In the genomic region with DNA sequence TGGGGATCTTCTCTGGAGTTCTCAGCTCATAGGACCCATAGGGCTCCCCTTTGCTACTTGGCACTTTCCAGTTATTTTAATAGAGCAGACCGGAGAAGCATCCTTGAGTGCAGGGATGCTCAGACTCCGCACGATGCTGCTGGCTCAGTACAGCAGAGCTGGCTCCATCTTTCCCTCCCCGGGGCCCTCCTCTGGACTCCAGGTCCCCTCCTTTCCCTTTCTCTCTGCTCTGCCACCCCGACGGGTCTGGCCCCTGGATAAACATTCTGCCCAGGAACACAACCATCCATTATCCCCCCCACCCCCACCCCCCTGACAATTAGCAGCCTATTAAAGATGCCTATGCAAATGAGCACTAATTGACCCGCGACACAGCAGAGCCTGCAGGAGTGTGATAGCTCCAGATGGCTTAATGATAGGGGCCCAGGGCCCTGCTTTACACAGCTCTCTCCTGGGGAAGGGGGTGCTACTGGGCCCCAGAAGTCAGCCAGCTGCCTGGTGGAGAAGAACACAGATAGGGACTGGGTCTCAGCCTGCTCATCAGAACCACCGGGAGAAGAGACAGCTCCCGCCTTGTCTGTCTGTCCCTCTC, we compare ENCODE assay signal across 14 mouse cellular contexts. TPM values are rescaled to one million over a fixed set of nuclear protein-coding genes. Genes with fewer than 3 reads are reported as not detected.
DNase-seq lines count a peak whose midpoint lies in the region; ATAC-seq and TF ChIP-seq lines count a peak whose summit lies in the region.
"Had no signal": no experiment of that assay in that cellular context is flagged by ENCODE, and none has a peak within 500 bp of the region (broad histone marks: within the 10 kb centered on the region; RNA-seq: fewer than 3 reads in every experiment).

No protein-coding gene starts in this region.

- no peak overlapping the region for H3K4me3 ChIP-seq in liver, postnatal 0 days (ENCODE audit: low read depth, low read length)
- no peak overlapping the region for H3K4me3 ChIP-seq in forebrain, postnatal 0 days (ENCODE audit: low read depth, low read length)
- no peak overlapping the region for H3K4me3 ChIP-seq in liver, embryonic 14.5 days (ENCODE audit: insufficient read depth in 1 of 2, low read depth in 2 of 2, low read length in 2 of 2)
- no peak overlapping the region for H3K4me3 ChIP-seq in olfactory bulb, adult 2 months (ENCODE audit: insufficient read depth, low read depth, low read length)
- H3K4me3 ChIP-seq: erythroblast, embryonic 14.5 days had no signal

- no peak for TF ChIP-seq EP300 in liver, postnatal 0 days (IDR thresholded peaks at IDR 0.05; ENCODE audit: low read depth)
- peak; percentile 24; the same call in 1 of the 2 replicates for TF ChIP-seq EP300 in liver, embryonic 14.5 days (IDR thresholded peaks at IDR 0.05; ENCODE audit: low read depth)

- 20% methylated on average over 10 of the region's 10 CpGs for WGBS in liver, postnatal 0 days (ENCODE audit: insufficient replicate concordance)
- 13% methylated on average over 10 of the region's 10 CpGs for WGBS in forebrain, postnatal 0 days
- 20% methylated on average over 10 of the region's 10 CpGs for WGBS in liver, embryonic 14.5 days (ENCODE audit: insufficient replicate concordance)
- 11% methylated on average over 10 of the region's 10 CpGs for WGBS in olfactory bulb, adult 2 months

- no peak for ATAC-seq in liver, postnatal 0 days
- ATAC-seq in forebrain, postnatal 0 days = peak; percentile 89
- ATAC-seq in liver, embryonic 14.5 days (ENCODE audit: insufficient read depth) = peak; percentile 78
- ATAC-seq: activated CD4-positive, CD25-positive, alpha-beta regulatory T cell, adult 4 months had no signal

- TF ChIP-seq CTCF in liver, postnatal 0 days (IDR thresholded peaks at IDR 0.05; ENCODE audit: low read depth) = no peak
- no peak for TF ChIP-seq CTCF in forebrain, postnatal 0 days (IDR thresholded peaks at IDR 0.05; ENCODE audit: low read depth)
- no peak for TF ChIP-seq CTCF in liver, embryonic 14.5 days (IDR thresholded peaks at IDR 0.05; ENCODE audit: low read depth)
- no peak for TF ChIP-seq CTCF in olfactory bulb, adult 2 months (IDR thresholded peaks at IDR 0.05; ENCODE audit: insufficient read depth, low read depth, low read length)

- no peaks in the 10 kb centered on the region for H3K9me3 ChIP-seq in liver, postnatal 0 days (ENCODE audit: low read length)
- H3K9me3 ChIP-seq in forebrain, postnatal 0 days (ENCODE audit: low read length) = no peaks in the 10 kb centered on the region
- no peaks in the 10 kb centered on the region for H3K9me3 ChIP-seq in liver, embryonic 14.5 days (ENCODE audit: control insufficient read depth, low read length)

- H3K27me3 ChIP-seq in liver, postnatal 0 days (ENCODE audit: insufficient read depth, low read length) = no peaks in the 10 kb centered on the region
- H3K27me3 ChIP-seq in forebrain, postnatal 0 days (ENCODE audit: insufficient read depth, low read length) = no peaks in the 10 kb centered on the region
- no peaks in the 10 kb centered on the region for H3K27me3 ChIP-seq in liver, embryonic 14.5 days (ENCODE audit: control insufficient read depth, insufficient read depth, low read length)

- no peaks in the 10 kb centered on the region for H3K36me3 ChIP-seq in liver, postnatal 0 days (replicated peaks; ENCODE audit: insufficient read depth, low read length)
- H3K36me3 ChIP-seq in forebrain, postnatal 0 days (ENCODE audit: insufficient read depth) = no peaks in the 10 kb centered on the region
- H3K36me3 ChIP-seq in liver, embryonic 14.5 days (replicated peaks; ENCODE audit: control insufficient read depth, insufficient read depth, low read depth) = no peaks in the 10 kb centered on the region
- H3K36me3 ChIP-seq: G1E had no signal

- no peaks in the 10 kb centered on the region for H3K4me1 ChIP-seq in liver, postnatal 0 days (ENCODE audit: insufficient read depth)
- 0 out of 2 replicates have a peak, but pooled peaks cover 8% of the 10 kb centered on the region for H3K4me1 ChIP-seq in forebrain, postnatal 0 days (ENCODE audit: insufficient read depth)
- no peaks in the 10 kb centered on the region for H3K4me1 ChIP-seq in liver, embryonic 14.5 days (replicated peaks; ENCODE audit: control insufficient read depth in 2 of 2, insufficient read depth in 2 of 2, low read length in 1 of 2)
- peaks cover 64% of the 10 kb centered on the region for H3K4me1 ChIP-seq in olfactory bulb, adult 2 months (ENCODE audit: control insufficient read depth, insufficient read depth, low read length)

- TF ChIP-seq POLR2A in olfactory bulb, adult 2 months (IDR thresholded peaks at IDR 0.05; ENCODE audit: insufficient read depth, low read depth, low read length) = no peak

- no peak overlapping the region for H3K4me2 ChIP-seq in liver, postnatal 0 days (ENCODE audit: low read depth, low read length)
- H3K4me2 ChIP-seq in forebrain, postnatal 0 days (ENCODE audit: low read depth) = no peak overlapping the region
- H3K4me2 ChIP-seq in liver, embryonic 14.5 days (ENCODE audit: low read depth) = peak overlapping the region; percentile 15; the same call in 1 of the 2 replicates

- no peak overlapping the region for H3K27ac ChIP-seq in liver, postnatal 0 days (ENCODE audit: low read depth)
- H3K27ac ChIP-seq in forebrain, postnatal 0 days (ENCODE audit: low read depth, low read length) = no peak overlapping the region
- H3K27ac ChIP-seq in liver, embryonic 14.5 days = no peak overlapping the region
- peak overlapping the region; percentile 31; the same call in 1 of the 2 replicates for H3K27ac ChIP-seq in olfactory bulb, adult 2 months (ENCODE audit: insufficient read depth, low read depth, low read length)

- no peak overlapping the region for H3K9ac ChIP-seq in liver, postnatal 0 days (replicated peaks)
- peak overlapping the region; percentile 31 for H3K9ac ChIP-seq in forebrain, postnatal 0 days
- no peak overlapping the region for H3K9ac ChIP-seq in liver, embryonic 14.5 days (replicated peaks)

- peak; percentile 29 for DNase-seq in liver
- no peak for DNase-seq in liver, postnatal 0 days
- DNase-seq in forebrain, postnatal 0 days = peak; percentile 50
- peak; percentile 3 to 10 (median 3) for DNase-seq in liver, embryonic 14.5 days (ENCODE audit: low read depth in 3 of 3, low spot score in 3 of 3)
- DNase-seq in frontal cortex, postnatal 14 days (ENCODE audit: low spot score in 2 of 2) = no peak
- DNase-seq in testis, postnatal 14 days (ENCODE audit: low spot score) = no peak
- no peak for DNase-seq in thymus, postnatal 36 days
- DNase-seq: kidney, adult 2 months; left cerebral cortex, postnatal 4 days had no signal

RNA-seq across cellular contexts. Expression of gene Wscd2, which starts 52.8 kb away (rescaled TPM):
- 0.04 TPM in 1 of 2 replicates, not detected in the other for polyA plus RNA-seq in liver, postnatal 0 days (2015; fragmentation: Nextera tagmentation; extraction: Ambion mirVana)
- 24.4 and 25.1 TPM in 2 replicates for total RNA-seq in forebrain, postnatal 0 days (2014; rRNA removed)
- polyA plus RNA-seq in forebrain, postnatal 0 days (2015; fragmentation: Nextera tagmentation; extraction: Ambion mirVana) = 8.1 and 10.2 TPM in 2 replicates
- 0.02 and 0.05 TPM in 2 replicates for polyA plus RNA-seq in liver, embryonic 14.5 days (2012; rRNA removed)
- not detected in 2 replicates for polyA plus RNA-seq in liver, embryonic 14.5 days (2014; fragmentation: Nextera tagmentation; extraction: Ambion mirVana)
- not detected in 2 replicates for polyA plus RNA-seq in olfactory bulb, adult 2 months (2012; ENCODE audit: insufficient read depth, insufficient read length, low replicate concordance, missing spikeins)
- total RNA-seq: common myeloid progenitor, adult 5-6 weeks had no signal
- polyA plus RNA-seq: erythroblast, embryonic 14.5 days; G1E had no signal

Comparison
In these comparisons a context has a peak if more than half of its experiments do, and no peak if none do; other contexts are left out.
1. DNase-seq: peak in liver (single experiment), forebrain, postnatal 0 days (single experiment) and liver, embryonic 14.5 days (3 of 3); none in liver, postnatal 0 days (single experiment), frontal cortex, postnatal 14 days (0 of 2), testis, postnatal 14 days (single experiment) and thymus, postnatal 36 days (0 of 2).